Mouse (Mus musculus) liver, embryonic 11.5 days (tissue): ENCODE data around the gene Akap13. TPM values are rescaled to one million over a fixed set of nuclear protein-coding genes. Genes with fewer than 3 reads are reported as not detected.

Experiments used
- ATAC-seq: fragments of 200-750 bp; cut with Nextera tagmentation; replicated peaks from 2 replicates; pipeline ENCODE4 v1.8.0; 2017; ENCODE audit warnings: moderate number of reproducible peaks, mild to moderate bottlenecking, moderate TSS enrichment, moderate library complexity; ENCODE audit not compliant: low FRiP score
- DNase-seq: peaks from one replicate; pipeline ENCODE4 v3.0.0-alpha.2; 2017; ENCODE audit warnings: low spot score
- H3K27ac ChIP-seq: fragments of 300-500 bp; sonication (generic); 2 replicates; pipeline ENCODE4 v1.5.1; 2014; ENCODE audit warnings: mild to moderate bottlenecking, low read depth, low read length, control low read depth
- H3K27me3 ChIP-seq: fragments of 300-500 bp; sonication (generic); replicated peaks from 2 replicates; pipeline ENCODE4 v1.6.1; 2014; ENCODE audit warnings: low read length, mixed read lengths; ENCODE audit not compliant: control insufficient read depth, insufficient read depth
- H3K36me3 ChIP-seq: fragments of 300-500 bp; sonication (generic); 2 replicates; pipeline ENCODE4 v1.6.1; 2014; ENCODE audit warnings: mild to moderate bottlenecking, low read length, moderate library complexity, mixed read lengths; ENCODE audit not compliant: control insufficient read depth, insufficient read depth
- H3K4me1 ChIP-seq: fragments of 300-500 bp; sonication (generic); replicated peaks from 2 replicates; pipeline ENCODE4 v1.6.1; 2014; ENCODE audit warnings: low read length, mixed read lengths; ENCODE audit not compliant: control insufficient read depth, insufficient read depth
- H3K4me2 ChIP-seq: fragments of 300-500 bp; sonication (generic); 2 replicates; pipeline ENCODE4 v1.6.1; 2014; ENCODE audit warnings: mild to moderate bottlenecking, control low read depth, moderate library complexity
- H3K4me3 ChIP-seq: fragments of 300-500 bp; sonication (generic); 2 replicates; pipeline ENCODE4 v1.5.1; 2014; ENCODE audit warnings: low read depth, low read length, control low read depth
- H3K9ac ChIP-seq: fragments of 300-500 bp; sonication (generic); 2 replicates; pipeline ENCODE4 v1.6.1; 2014; ENCODE audit warnings: low read depth, low read length, control low read depth
- H3K9me3 ChIP-seq: fragments of 300-500 bp; sonication (generic); 2 replicates; pipeline ENCODE4 v1.6.1; 2016; ENCODE audit warnings: low read length, inconsistent platforms, mixed read lengths; ENCODE audit not compliant: control insufficient read depth
- WGBS: fragments of 180-500 bp; shearing (Covaris S2); extraction: QIAGEN DNeasy Blood & Tissue Kit; methylation state at CpG from one replicate; pipeline ENCODE4 v1.1.7; 2014; 5-methylcytosine and 5-hydroxymethylcytosine counted together
- polyA plus RNA-seq: library from polyadenylated mRNA; unstranded; fragments of >200 nt; fragmentation: Nextera tagmentation; extraction: Ambion mirVana; gene quantifications from 2 replicates; pipeline ENCODE4 v1.2.1, GENCODE M21; 2014

The Akap13 gene
- polyA plus RNA-seq, 1 experiment from 2014 or later = 30.7 TPM

DNA sequence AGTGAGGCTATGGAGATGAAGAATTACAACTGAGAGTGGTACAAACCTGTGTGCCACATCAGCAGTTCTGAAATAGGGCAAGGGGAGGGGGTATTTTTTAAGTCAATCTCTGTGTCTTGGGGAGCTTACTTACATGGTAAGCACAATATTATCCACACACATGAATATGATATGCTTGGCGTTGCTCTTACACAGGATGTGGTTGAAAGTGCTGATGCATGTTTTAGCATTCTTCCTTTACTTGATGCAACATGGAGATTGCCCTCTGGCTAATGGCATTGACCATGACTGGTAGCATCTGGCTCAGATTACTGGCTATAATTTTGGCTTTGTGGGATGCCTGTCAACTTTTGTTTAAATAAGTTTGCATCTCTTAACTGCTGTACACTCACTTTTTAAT is 194.6 kb downstream of the Akap13 start:
- Histone ChIP-seq H3K4me1 (peaks cover 7% of the 10 kb centered on the region; the same call in 1 of the 2 replicates), H3K4me3 (no peak overlapping the region)
- 43% methylated on average over 1 of the region's 1 CpGs for WGBS

DNA sequence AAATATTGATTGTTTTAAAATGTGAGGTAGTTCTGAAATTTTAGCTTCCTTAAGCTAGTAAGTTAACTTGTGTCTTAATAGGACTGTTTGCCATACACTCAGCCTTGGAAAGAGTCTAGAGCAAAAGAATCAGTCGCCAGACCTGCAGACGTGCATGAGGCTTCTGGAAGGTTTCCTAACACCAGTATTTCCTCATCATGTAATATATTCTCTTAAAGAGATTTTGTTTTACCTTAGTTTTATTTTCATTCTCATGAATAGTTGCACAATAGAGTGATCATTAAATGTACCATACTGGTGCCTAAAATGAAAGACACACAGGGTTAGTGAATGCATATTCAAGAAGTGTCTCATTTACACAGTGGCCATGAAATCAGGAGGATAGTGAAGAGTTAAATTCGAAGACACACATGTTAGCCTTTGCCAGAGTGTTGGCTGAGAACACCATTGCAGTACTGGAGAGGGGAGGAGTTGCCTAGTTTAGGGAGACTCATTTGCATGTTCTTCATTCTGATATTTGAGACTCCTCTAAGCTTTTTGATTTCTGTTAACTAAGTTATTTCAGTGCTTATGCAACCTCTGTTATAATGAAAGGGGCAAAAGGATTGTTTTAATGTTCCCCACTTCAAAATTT is 198.5 kb downstream of the Akap13 start:
- no peak for ATAC-seq
- H3K9ac ChIP-seq = no peak overlapping the region
- H3K27ac ChIP-seq = no peak overlapping the region

More for the DNA sequence above, 194.6 kb downstream of the Akap13 start:
- no peaks in the 10 kb centered on the region for H3K9me3 ChIP-seq
- no peak for DNase-seq
- no peaks in the 10 kb centered on the region for H3K27me3 ChIP-seq
- H3K4me2 ChIP-seq = no peak overlapping the region
- no peak overlapping the region for H3K27ac ChIP-seq
- no peak overlapping the region for H3K9ac ChIP-seq
- H3K36me3 ChIP-seq = no peaks in the 10 kb centered on the region
- no peak for ATAC-seq

DNA sequence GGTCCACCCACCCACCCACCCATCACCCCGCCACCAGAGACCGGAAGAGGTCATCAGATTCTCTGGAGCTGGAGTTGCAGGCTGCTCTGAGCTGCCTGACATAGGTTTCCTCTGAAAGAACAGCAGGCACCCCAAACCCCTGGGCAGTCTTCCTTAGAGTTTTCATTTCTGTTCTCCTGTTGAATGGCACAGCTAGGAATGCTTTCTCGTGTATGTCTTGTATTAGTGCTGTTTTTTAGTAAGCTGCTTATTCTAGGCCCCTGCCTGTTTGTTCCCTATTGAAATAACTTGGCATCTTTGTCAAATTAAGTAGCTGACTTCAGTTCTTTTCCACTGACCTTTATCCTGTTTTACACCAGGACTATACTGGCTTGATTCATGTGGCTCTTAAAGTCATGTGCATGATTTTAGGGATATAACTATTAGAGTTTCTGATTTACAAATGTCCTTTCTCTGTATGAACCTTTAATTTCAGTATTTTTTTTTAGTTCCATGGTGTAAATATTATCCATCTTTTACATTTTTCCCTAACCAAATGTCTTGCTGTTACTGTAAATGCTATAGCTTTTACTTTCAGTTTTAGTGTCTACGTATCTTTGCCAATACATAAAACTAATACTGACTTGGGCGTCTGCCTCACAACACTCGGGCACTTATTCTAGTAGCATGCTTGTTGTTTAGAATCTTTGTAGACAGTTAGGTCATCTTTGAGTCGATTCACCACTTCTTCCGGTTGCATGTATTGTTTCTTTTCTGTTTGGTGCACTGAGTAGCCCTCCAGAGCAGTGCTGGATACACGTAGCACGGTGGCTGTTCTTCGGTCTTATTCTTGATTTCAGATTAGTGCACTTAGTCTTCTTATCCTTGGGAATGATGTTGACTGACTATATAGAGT is 200.1 kb downstream of the Akap13 start:
- Histone ChIP-seq H3K27me3 (no peaks in the 10 kb centered on the region), H3K9ac (peak overlapping the region; percentile 58; the same call in 1 of the 2 replicates), H3K27ac (peak overlapping the region; percentile 66), H3K4me2 (peak overlapping the region; percentile 78), H3K4me3 (peak overlapping the region; percentile 47), H3K9me3 (no peaks in the 10 kb centered on the region), H3K4me1 (peaks cover 13% of the 10 kb centered on the region; the same call in 1 of the 2 replicates), H3K36me3 (no peaks in the 10 kb centered on the region)
- DNase-seq (no peak), ATAC-seq (peak; percentile 64)
- 50% methylated on average over 11 of the region's 11 CpGs for WGBS

More for the DNA sequence above, 198.5 kb downstream of the Akap13 start:
- no peak overlapping the region for H3K4me2 ChIP-seq
- H3K27me3 ChIP-seq = no peaks in the 10 kb centered on the region
- H3K4me3 ChIP-seq = no peak overlapping the region
- 57% methylated on average over 3 of the region's 3 CpGs for WGBS
- peaks cover 13% of the 10 kb centered on the region; the same call in 1 of the 2 replicates for H3K4me1 ChIP-seq
- no peaks in the 10 kb centered on the region for H3K9me3 ChIP-seq
- H3K36me3 ChIP-seq = no peaks in the 10 kb centered on the region
- DNase-seq = no peak

DNA sequence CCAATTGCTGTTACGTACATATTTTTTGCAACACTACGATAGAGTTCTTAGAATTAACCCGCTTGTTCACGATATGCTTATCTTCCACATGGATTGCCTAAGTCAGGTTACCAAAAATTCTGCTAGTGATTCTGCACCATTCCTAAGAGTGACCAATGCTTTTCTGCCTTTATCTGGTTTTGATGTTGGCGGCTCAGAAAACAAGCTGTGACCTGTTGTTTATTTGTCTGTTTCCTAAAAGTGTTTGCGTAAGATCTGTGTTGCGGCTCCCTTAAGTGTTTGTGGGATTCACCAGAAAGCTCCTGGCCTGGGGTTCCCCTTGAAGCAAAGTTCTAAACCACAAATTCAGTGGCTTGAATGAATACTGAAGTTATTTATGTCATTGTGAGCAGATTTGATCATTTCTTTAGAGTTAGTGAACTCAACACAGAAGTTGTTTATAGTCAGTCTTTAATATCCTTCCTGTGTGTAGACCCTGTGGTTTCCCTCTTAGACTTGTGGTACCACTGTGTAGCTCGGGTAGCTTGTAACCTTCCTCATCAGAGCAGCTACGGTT is 201.0 kb downstream of the Akap13 start:
- no peak for DNase-seq
- Histone ChIP-seq H3K4me1 (peaks cover 13% of the 10 kb centered on the region; the same call in 1 of the 2 replicates), H3K4me3 (peak overlapping the region; percentile 14; the same call in 1 of the 2 replicates), H3K4me2 (peak overlapping the region; percentile 78), H3K36me3 (no peaks in the 10 kb centered on the region), H3K9ac (no peak overlapping the region; the same call in 1 of the 2 replicates), H3K9me3 (no peaks in the 10 kb centered on the region), H3K27ac (peak overlapping the region; percentile 64), H3K27me3 (no peaks in the 10 kb centered on the region)
- ATAC-seq = peak; percentile 82
- WGBS = 45% methylated on average over 9 of the region's 9 CpGs

DNA sequence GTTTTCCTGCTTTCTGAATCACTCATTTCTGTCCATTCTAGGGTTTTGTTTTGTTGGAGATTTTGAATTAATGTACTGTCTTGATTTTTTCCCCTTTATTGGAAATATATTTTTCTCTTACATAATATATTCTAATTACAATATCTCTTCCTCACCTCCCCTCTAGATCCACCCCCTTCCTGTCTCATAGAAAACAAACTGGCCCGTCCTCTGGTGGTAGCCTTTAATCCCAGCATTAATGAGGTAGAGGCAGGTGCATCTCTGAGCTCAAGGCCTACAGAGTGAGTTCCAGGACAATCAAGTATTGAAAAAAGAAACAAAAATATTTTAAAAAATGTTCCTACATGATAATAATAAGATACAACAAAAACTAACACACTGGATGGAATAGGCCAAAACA is 201.6 kb downstream of the Akap13 start:
- Histone ChIP-seq H3K9me3 (no peaks in the 10 kb centered on the region), H3K4me3 (no peak overlapping the region), H3K36me3 (no peaks in the 10 kb centered on the region), H3K27me3 (no peaks in the 10 kb centered on the region), H3K9ac (no peak overlapping the region), H3K4me1 (peaks cover 13% of the 10 kb centered on the region; the same call in 1 of the 2 replicates), H3K27ac (peak overlapping the region; percentile 64), H3K4me2 (peak overlapping the region; percentile 78)
- ATAC-seq = no peak
- WGBS = 44% methylated on average over 1 of the region's 1 CpGs
- DNase-seq = no peak

DNA sequence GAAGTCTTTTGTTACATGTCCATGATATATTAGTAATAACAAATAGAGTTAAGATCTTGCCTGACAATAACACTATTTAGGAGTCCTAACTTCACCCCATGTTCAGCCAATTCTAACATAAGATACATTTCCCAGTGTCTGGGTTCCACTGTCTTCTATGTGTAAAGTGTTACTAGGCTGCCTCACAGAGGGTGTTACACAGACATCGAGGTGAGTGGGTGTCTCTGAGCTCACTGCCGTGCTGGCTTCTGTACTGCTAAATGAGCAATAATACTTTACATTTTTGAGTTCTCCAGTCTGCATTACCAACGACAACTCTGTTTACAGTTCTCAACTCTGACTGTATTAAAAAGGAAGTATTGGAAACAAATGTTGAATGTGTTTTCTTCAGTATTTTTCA is 209.1 kb downstream of the Akap13 start:
- no peak overlapping the region for H3K4me2 ChIP-seq
- no peaks in the 10 kb centered on the region for H3K27me3 ChIP-seq
- no peak for DNase-seq
- H3K36me3 ChIP-seq = no peaks in the 10 kb centered on the region
- no peaks in the 10 kb centered on the region for H3K9me3 ChIP-seq
- WGBS = 89% methylated on average over 3 of the region's 3 CpGs
- H3K4me1 ChIP-seq = 0 out of 2 replicates have a peak, but pooled peaks cover 3% of the 10 kb centered on the region
- no peak overlapping the region for H3K27ac ChIP-seq
- ATAC-seq = no peak
- H3K4me3 ChIP-seq = no peak overlapping the region
- H3K9ac ChIP-seq = no peak overlapping the region

DNA sequence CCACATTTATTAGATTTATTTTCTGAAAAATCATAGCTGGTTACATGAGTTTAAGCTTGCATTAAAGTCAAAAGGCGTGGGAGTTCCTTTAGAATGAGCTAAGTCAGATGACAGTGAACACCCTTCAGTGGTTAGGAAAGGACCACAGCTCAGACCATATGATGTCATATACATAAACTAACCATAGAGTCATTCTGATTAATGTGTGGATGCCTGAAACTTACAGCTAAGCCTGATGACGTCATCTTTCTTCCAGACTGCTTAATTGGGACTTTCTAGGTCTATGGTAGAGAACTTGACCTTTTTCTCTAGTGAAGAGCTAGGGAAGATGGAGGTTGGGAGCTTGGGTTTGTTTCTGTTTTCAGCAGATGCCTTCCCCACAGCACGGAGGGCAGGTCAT is 211.6 kb downstream of the Akap13 start:
- DNase-seq = no peak
- Histone ChIP-seq H3K4me1 (0 out of 2 replicates have a peak, but pooled peaks cover 4% of the 10 kb centered on the region), H3K4me2 (no peak overlapping the region), H3K36me3 (no peaks in the 10 kb centered on the region), H3K27ac (no peak overlapping the region), H3K27me3 (no peaks in the 10 kb centered on the region), H3K9ac (no peak overlapping the region), H3K4me3 (no peak overlapping the region), H3K9me3 (no peaks in the 10 kb centered on the region)
- 74% methylated on average over 3 of the region's 3 CpGs for WGBS
- no peak for ATAC-seq

DNA sequence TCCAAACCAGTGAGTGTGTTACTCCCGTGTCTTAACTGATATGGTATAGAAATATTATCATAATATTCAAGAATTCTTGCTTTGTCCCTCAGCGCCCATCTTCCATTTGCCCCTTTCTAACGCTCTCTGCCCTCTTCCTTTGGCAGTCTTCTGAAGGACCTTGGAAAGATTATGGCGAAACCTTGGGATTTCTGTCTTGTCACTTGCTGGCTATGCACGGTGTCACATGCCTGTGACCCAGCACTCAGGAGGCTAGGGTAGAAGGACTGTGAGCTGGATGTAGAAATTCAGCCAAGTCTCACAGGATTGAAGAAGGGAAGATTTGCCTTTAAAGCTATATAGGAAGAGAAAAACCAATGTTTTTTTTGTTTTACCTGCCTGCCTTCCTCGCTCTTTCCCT is 212.2 kb downstream of the Akap13 start:
- WGBS = 87% methylated on average over 6 of the region's 6 CpGs
- Histone ChIP-seq H3K36me3 (no peaks in the 10 kb centered on the region), H3K9me3 (no peaks in the 10 kb centered on the region), H3K9ac (no peak overlapping the region), H3K27me3 (no peaks in the 10 kb centered on the region), H3K4me1 (0 out of 2 replicates have a peak, but pooled peaks cover 4% of the 10 kb centered on the region), H3K27ac (no peak overlapping the region), H3K4me2 (no peak overlapping the region), H3K4me3 (no peak overlapping the region)
- ATAC-seq = no peak
- DNase-seq = no peak
